Mouse (Mus musculus): ENCODE results near the gene Lrrc9.

Lrrc9 gene

DNA sequence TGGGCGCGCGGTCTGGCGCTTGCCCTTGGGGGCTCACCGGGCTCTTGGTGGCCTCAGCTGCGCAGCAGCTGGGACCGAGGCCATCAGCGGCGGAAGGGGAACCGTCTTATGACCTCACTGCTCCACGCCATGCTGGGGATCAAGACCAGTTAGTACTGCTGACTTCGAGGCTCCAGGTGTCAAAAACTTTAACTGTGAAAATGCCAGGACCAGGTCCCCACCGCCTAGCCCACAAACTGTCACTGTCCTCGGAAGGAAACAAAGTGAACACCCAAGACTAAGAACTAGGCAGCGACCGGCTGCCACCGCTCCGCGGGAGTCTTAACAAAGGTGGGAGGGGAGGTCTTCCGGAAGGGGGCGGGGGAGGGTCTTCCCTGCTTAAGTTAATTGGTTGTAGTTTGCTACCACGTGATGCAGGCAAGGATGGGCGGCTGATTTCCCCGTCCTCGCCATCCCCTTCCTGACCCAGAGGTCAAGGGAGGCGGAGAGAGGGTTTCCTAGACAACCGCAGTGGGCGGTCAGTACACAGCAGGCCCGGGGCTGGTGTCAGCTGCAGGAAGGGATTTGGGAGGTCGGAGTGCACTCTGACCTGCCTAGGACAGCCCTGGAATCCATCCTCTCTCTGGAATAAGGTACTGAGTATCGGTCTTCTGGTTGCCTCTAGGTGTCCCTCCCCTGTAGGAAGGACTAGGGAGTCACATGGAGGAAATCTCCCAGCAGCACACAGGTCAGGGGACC is at the start of gene Lrrc9:
Gene Lrrc9 (plus strand): TSS at position 28 of the 738 bp plus-strand sequence.
- DNase-seq, result peak; percentile 24

DNA sequence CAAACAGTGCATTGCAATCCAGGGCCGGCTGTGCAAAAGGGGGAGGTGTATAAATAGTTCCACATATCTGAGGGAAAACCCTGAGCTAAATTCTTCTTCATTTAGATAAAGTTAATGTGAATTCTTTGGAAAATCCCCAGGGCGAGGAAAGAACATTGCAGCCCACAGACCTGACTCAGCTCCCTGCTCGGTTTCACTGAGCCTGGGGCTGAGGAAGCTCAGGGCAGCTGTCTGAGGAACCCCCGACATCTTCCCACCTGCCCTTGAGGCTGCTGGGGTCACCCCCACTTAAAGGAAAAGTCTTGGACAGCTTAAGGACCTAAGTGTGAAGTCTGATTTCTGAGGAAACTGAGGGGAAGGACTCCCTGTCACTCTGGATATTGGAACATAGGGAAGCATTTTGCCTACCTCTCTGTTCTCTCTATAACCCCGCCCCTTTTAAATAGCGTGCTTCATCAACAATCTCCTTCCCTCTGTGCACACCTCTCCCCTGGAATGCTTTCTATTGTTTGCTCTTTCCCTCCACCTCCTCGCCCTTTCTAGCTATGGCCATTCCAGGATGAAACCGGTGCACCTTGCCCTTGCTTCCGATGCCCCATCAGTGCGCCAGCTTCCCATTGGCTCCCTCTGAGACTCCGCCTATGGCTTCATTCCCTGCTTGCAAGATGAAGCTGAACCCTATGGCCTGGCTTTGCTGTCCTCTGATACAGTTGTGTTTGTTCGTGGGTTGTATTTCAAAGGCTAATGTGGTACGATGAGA is 48.4 kb upstream of the Lrrc9 start:
- no peak for DNase-seq

DNA sequence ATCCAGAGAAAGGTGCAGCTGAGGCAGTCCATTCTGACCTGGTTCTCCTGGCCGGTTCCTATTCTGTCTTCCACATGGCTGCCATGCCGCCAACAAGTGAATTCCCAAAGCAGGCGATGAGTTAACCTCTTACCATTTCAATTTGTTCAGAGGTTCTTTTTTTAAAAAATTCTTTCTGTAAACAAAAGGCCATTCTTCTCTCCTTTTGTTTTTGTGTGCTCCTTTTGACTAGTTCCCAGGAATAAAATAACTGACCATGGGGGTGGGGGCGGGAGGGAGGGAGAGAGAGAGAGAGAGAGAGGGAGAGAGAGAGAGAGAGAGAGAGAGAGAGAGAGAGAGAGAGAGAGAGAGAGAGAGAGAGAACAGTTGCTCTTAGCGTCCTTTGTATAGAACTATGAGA is 36.6 kb upstream of the Lrrc9 start:
- DNase-seq, result no peak

DNA sequence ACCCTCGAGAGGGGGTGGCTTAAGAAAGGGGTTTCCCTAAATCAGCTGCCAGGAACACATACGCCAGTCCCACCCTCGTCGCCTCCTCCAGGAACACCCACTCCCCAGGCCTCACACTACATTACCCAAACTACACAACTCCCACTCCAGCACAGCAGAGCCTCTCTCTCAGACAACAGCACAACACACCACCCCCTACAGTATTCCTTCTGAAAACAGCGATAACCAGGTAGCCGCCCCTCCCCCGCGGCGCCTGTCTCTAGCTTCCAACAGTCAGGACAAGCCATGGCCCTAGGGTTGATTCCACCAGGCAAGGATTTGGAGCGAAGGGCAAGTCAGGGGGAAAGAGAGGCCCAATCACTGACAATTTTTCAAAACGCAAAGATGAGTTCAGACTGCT is 34.5 kb upstream of the Lrrc9 start:
- DNase-seq, result peak; percentile 75

DNA sequence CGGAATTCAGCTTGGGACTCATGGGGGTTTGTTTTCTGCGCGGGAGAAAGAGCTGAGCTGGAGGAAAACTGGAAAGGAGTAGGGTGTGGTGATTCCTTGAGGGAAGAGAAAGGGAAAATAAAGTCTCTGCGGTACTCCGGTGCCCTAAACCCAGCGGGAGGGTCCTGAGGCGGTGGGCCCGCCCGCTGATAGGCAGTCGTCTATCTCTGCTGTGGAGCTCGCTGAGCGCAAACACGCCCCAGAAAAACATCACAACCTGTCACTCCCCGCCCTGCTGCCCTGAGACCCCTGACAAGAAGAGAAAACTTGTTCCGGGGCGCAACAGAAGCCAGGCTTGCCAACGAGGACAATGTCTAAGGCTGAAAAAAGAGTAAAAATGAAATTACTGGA is 34.0 kb upstream of the Lrrc9 start:
- DNase-seq, result no peak

DNA sequence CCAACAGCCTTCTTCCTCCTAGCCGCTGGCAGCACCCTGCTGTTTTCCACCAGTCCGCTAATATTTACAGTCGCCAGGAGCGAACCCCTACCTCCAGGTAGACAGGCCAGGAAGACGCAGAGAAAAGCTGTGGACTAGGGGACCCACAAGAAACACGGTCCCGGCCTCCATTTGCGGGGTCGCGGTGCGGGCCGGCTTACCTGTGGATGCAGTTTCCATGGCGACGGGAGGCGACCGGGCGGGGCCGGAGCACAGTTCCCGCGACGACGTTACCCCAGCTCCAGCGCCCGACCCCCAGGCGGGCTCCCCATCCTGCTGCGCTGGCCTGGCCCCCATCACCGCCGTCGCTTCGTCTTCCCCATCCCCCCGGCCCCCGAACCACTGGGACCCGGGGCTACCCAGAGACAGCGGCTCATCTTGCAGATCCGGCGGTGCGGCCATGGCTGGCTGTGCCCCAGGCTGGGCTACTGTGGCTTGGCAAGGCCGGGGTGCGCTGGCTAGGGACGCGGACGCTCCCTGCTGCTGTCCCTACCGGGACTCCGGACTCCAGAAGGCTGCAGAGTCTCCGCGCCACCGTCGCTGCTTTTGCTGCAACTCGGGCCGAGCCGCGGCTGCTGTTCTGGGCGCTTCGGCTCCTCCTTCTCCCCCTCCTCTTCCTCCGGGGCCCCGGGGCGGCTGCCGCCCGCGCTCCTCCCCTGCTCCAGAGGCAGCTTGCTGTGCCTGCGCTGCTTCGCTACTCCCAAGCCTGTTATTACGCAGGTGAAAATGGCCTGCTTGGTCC is 33.4 kb upstream of the Lrrc9 start:
- DNase-seq, result peak; percentile 85

DNA sequence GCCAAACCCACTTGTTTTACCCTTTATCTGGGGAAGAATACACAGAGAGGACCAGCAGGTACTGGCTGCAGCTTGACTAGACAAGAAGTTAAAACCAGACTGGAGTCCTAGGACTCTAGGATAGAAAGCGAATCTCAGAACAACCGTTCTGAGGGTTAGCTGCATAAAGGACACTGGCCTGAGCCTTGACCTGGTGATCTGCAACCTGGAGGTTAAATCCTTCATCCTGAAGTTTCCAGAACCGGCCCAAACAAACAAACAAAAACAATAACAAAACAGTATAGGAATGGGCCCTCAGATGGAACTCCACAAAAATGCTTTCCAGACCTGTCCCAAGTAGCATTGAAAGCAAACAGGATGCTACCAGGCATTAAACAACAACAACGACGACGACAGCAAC is 32.7 kb upstream of the Lrrc9 start, which contains the start of gene Rtn1:
Gene Rtn1 (minus strand): TSS at position 101 of the 400 bp plus-strand sequence.
- DNase-seq, result no peak

DNA sequence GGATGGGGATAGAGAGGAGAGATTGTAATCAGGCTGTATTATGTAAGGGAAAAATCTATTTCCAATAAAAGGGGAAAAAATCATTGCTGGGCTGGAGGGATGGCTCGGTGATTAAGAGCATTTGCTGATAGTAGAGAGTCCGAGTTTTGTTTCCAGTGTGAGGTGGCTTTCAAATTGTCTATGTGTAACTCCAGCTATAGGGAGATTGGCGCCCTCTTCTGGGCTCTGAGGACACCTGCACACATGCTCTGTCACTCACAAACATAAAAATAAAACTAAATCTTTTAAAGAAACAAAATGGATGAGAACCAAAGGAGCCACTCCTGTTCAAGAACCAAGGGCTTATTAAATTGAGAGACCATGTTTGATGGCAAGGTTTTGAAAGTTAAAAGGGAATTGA is 23.9 kb upstream of the Lrrc9 start:
- peak; percentile 50 for DNase-seq

DNA sequence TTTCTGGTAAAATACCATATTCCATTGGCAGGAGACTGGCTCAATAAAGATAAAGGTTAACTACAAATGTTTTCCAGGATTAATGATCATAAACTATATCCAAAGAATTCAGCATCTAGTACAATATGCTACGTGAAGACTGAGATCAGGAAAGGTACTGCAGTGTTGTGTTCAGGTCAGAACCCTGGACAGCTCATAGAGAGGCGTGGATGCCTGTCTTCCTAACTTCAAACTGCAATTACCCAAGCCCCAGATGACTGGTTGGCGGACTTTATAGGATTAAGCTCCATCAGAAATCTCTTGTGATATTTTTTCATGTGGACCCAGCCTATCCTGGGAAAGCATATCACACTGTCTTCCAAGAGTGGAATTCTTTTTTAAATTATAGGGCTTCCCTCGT is 19.0 kb upstream of the Lrrc9 start:
- no peak for DNase-seq

DNA sequence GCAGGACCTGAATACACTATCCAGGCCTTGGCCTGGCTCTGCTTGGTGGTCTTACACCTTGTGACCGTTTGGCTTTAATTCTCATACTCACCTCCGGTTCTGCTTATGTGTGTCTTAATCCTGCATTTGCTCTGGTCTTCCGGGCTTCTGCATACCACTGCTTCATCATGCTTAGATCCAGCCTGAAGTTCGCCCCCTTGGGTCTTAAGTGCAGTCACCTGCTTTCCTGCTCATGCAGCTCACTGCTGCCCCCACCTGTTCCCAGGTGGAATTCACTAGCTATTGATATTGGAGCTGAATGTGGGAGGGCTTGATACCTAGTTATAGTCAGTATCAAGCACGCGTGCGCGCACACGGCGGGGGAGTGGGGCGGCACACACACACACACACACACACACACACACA is 13.9 kb upstream of the Lrrc9 start:
- peak; percentile 79 for DNase-seq

DNA sequence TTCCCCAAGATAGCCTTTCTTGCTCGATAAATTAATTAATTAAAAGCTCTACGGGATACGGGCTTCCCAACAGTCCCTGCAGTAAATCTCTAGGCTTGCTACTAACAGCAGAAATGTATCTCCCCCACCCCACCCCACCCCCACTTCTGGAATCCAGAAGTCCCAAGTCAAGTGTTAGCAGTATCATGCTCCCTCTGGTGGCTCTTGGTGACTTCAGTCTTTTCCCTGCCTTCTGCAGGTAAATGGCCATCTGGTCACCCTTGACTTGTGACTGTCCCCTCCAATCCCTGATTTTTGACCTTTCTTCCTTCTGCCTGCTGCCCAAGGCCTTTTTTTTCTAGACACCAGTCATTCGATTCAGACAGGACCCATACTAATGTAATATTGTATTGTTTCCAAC is 9.5 kb upstream of the Lrrc9 start:
- DNase-seq, result no peak

DNA sequence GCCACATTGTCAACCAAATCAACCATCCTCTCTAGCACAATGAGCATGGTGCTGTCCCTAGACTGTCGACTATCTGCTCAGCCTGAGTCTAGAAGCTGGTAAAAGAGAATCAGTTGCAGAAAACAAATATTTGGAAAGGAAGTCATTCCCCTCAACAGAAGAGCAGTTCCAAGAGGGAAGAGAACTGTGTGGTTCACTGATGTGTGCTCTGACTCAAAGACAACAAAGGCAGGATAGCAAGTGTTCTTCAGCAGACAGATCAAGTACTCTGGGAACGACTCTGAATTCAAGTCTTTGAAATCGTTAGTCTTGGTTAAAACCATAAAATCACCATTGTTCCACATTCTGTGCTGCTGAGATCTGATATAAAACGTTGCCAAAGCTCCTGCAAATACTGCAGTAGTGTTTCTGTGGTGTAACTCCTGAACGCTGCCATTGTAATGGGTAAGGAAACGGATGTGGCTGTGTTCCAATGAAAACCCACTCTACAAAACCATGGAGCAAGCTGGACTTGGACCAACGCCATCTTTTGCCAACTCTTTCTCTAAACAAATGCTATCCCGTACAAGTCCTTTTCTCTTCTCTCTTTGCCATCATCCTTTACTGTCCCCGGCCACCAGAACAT is 8.3 kb upstream of the Lrrc9 start:
- no peak for DNase-seq

DNA sequence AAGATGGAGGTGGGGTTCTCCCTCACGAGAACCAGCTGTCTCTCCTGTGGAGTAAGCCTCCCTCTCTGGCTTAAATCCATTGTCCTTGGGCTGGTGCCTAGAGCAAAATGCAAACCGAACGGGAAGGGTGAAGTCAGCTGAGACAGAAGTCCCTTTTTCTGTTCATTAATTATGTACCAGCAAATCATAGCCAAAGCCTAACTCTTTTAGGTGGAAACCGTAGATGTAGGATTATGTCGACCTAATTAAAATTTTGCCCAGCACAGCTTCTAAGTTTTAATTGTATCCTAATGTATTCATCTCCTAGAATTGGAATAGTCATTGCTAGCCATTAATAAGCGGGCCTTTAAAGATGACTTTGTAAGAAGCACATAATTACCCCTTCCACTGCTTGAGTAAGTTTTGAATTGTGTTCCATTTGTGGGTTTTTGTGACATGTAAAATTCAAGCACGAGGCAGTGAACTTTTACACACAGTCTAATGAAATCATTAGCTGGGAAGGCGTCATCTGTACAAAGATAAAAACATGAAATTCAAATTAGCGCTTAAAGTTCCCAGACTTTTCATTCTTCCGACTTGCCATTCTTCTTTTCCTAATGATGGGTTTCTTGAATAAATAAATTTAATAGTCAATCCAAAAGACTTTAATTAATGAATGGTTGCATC is 3.9 kb upstream of the Lrrc9 start:
- no peak for DNase-seq

DNA sequence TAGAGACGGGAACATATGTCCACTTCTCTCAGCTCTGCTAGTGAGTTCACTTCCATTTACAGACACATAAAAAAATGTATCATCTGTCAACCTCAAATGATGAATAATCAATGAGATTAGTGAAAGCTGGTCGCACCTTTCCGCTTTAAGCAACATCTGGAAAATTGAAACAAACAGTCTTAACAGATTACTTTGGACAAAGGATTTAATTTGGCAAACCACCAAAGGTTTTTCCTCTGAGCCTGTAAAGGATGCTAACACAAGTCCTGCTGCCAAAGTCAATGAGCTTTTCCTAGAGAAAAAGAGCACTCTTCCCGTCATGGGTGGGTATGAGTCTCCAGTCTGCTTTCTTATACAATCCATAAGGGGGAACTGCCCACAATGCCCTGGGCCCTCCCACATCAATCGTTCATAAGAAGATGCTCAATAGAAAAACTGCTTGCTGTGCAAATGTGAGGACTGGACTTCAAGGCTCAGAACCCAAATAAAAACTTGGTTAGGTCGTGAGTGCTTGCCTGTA is 2.6 kb upstream of the Lrrc9 start:
- no peak for DNase-seq

DNA sequence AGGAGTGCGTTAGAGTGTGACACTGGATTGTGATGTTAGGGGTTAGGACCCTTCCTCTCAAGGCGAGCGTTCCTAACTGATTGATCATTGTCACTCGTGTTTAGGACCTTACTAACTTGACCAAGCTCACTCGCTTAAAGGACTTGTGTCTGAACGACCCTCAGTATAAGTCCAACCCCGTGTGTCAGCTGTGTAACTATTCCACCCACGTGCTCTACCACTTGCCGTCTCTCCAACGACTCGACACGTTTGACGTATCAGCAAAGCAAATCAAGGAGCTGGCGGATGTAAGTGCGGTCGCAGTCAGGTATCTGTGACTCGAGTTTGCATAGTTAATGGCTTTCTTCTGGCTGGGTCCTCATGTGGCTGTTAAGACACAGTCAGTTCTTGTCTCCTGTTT is 12.3 kb downstream of the Lrrc9 start:
- no peak for DNase-seq

DNA sequence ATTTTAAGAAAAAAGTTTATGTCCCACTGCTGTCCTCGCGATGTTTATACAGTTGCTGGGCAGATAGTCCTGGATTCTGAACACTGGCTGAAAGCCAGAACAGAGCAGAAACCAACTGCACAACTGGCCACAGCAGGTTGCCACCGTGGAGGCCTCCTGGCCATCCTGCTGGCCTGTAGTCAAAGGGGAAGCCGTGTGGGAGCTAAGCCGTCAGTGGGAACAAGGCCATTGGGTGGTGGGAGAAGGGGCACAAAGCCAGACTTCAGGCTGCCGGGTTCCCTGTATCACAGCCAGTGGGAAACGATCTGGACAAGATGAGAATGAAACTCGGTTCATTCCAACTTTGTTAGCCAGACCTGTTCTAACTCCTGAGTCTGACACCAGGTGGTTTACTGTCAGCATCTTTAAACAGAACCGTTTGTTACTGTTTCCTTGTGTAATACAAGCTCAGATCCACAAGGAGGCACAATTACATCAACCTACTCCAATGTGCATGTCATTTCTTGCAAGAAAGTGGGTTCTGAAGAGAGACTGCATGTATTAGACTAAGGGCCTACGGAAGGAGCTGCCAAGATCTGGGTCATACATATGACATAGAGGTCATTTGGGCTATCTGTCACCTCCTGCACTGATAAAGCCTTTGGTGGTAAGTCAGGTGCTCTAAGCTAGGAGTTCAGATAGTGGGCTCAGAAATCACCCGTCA is 19.7 kb downstream of the Lrrc9 start:
- DNase-seq, result peak; percentile 15

DNA sequence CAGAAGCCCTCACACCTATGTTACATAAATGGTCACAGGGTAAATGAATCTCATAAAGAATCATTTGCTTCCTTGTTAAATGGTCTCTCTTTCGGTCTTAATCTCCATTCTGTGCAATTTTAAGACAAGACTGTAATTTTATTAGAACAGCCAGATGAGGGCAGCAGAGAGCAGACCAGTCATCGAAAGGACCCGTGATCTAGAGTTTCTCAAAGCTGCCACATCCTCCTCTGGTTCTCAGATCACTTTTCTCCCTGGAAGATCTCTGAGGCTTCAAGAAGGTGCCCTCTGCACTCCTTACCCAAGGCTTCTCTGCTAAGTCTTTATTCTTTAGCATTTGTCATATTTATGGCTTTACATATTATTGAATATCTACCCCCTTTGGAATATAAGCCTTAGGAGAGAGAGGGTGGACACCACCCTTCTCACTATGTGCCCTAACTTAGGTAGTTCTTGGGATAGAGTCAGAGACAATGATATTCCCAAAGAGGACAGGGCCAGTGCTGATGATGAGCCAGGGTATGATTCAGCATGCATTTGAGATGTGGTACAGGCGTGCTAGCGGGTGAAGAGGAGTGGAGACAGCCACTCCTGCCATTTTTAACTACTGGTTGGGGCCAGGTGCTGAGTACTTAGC is 20.3 kb downstream of the Lrrc9 start:
- peak; percentile 34 for DNase-seq

DNA sequence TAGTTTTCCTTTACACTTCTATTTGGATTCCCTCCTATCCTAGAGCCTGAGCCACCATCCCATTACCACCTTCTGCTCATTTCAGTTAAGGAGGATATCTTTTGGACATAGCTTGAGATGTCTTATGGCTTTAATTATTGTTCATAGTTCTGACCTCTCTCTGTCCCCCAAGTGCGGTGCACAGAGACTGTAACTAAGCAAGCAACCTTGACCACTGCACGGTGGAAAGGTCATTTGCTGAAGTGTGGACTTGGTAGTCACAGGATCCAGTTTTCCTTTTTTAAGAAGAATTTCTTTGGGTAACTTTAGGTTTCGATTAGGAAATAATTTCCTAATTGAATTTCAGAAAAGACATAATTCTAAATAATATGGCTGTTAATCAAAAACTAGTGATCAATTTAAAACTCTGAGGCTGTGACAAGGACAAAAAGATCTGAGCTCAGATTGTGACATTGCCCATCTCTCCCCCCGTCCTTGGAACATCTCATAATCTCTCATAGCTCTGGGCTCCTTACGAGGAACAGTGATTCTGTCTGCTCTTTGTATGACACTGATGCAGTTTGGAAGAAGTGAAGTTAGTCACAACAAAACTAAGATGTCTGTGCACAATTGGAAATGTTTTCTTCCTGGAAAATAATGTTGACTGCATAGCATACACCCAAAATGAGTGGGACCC is 24.3 kb downstream of the Lrrc9 start:
- no peak for DNase-seq

DNA sequence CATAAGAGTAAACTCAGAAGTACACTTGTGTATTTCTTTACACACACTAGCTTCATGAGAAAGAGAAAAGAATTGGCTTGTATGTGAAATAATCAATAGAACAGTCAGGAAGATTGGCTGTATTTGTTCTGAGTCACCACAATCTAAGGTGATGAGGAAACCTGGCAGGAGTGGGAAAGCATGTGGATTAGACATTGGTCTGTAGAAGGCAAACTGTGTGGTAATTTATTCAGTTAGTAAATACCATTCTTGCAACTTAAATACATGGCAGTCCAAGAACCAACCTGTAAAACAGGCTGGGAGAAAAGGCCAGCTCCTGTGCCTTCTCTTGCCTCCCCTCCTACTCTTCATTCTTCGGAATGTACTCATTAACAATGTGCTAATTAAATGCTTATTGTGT is 25.6 kb downstream of the Lrrc9 start:
- DNase-seq, result no peak

DNA sequence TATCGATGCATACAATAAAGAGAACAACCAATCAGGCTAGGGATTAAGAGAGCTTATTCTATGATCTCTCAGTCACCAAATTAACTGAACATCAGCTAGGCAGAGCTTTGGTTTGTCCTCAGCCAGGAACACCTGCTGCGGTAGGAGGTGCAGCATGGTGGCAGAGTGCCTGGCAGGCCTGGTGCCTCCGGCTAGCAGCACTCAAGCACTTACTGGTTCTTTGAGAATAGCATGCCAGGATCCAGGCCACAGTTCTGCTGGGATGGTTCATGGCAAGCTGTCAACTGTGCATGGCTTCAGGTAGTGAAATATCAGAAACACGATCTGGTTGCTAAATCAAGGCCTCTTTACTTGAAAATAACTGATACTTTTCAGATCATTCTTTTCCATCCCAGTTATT is 26.1 kb downstream of the Lrrc9 start:
- DNase-seq, result peak; percentile 81

All from cerebellum, adult 9-11 months (tissue).